Mouse (Mus musculus) G1E (cell line): ENCODE measurements around the gene Morn5.

Source experiments
- CTCF ChIP-seq: IDR thresholded peaks from 2 replicates; pipeline ENCODE4 v1.5.1; 2012; ENCODE audit warnings: low read depth, low read length, inconsistent platforms, mixed read lengths
- GATA1 ChIP-seq: IDR thresholded peaks from 2 replicates; pipeline ENCODE4 v1.6.1; 2012; ENCODE audit warnings: borderline replicate concordance, low read length, inconsistent platforms, mixed read lengths
- GATA2 ChIP-seq: IDR thresholded peaks from 2 replicates; pipeline ENCODE4 v1.6.1; 2012; ENCODE audit warnings: low read depth, low read length, inconsistent platforms, borderline replicate concordance
- POLR2AphosphoS5 ChIP-seq: IDR thresholded peaks from 2 replicates; pipeline ENCODE4 v1.6.1; 2012; ENCODE audit warnings: low read depth, low read length, inconsistent platforms; ENCODE audit not compliant: insufficient replicate concordance
- TAL1 ChIP-seq: conservative IDR thresholded peaks from 2 replicates; pipeline ENCODE4 v1.6.1; 2012; ENCODE audit warnings: low read depth, low read length, inconsistent platforms, mixed read lengths

DNA sequence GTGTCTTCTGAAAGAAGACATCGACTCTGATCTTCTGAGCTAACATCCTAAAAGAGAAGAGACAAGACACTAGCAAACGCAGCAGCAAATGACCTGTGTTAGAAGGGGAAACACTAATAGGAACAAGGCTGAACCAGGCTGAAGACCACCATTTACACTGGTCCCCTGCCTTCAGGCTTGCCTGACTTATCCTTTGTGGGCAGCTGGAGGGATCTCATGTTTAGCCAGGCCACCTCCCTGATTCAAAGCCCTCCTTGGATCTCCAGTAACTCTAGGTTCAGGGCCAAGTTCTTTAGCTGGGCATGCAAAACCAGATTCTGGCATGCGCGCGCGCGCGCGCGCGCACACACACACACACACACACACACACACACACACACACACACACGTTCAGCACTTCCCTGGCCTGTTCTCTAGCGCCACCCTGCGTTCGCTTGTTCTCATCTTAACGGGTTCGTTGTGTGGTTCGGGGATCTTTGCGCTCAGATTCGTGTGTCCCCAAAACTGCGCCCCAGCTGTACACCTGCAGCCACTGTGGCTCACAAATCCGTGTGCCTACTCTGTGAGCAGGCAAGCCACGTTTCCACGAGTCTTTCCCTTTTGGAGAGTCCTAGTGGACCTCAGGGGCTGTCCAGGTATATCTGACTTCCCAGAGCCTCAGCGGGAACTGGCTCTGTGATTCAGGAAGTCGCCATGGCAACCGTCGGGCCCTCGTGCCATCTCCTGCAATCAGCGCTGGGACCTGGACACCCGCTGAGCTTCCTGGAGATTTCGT is 27.7 kb upstream of the Morn5 start:
- TF ChIP-seq CTCF (no peak), TAL1 (no peak), POLR2AphosphoS5 (no peak), GATA1 (no peak), GATA2 (no peak)
